Mouse (Mus musculus): ENCODE measurements around the gene Samhd1.

Gene Samhd1

GRCm38 (mm10) chr2:157135529-157136120 lies 560 bp upstream of the Samhd1 start:
- no peak for DNase-seq

- no peak for DNase-seq
Measured at GRCm38 (mm10) chr2:157134479-157134931, 560 bp downstream of the Samhd1 start.

GRCm38 (mm10) chr2:157133769-157134478 lies 1.1 kb downstream of the Samhd1 start:
- no peak for DNase-seq

GRCm38 (mm10) chr2:157132686-157133540 lies 2.2 kb downstream of the Samhd1 start:
- DNase-seq = no peak

- no peak for DNase-seq
Measured at GRCm38 (mm10) chr2:157132086-157132485, 3.0 kb downstream of the Samhd1 start.

GRCm38 (mm10) chr2:157130813-157131514 lies 4.1 kb downstream of the Samhd1 start:
- no peak for DNase-seq

GRCm38 (mm10) chr2:157129601-157130164 lies 5.4 kb downstream of the Samhd1 start:
- DNase-seq = no peak

DNA sequence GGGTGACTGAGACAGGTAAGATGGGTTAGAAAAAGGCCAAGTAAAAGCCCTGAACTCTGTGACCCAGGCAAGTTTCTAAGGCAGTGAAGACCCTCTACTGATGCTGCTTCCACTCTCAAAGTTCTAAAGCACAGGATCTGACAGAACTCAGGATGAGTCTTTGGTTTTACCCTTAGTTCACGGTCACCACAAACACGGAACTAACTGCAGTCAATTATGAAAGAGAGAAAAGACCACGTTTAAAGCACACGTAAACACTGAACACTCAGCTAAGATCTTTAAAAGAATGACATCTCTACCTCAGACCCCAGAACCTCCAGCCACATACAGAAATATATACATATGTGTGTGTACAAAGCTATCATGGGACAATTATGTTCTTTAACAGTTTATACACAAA lies 6.0 kb downstream of the Samhd1 start:
- DNase-seq = no peak

- DNase-seq = no peak
Measured at GRCm38 (mm10) chr2:157128072-157128471, 7.0 kb downstream of the Samhd1 start.

- DNase-seq = no peak
Measured at GRCm38 (mm10) chr2:157127370-157127769, 7.7 kb downstream of the Samhd1 start.

GRCm38 (mm10) chr2:157125246-157125645 lies 9.8 kb downstream of the Samhd1 start:
- no peak for DNase-seq

GRCm38 (mm10) chr2:157121766-157122165 lies 13.3 kb downstream of the Samhd1 start:
- DNase-seq = no peak

- no peak for DNase-seq
Measured at GRCm38 (mm10) chr2:157119075-157119474, 16.0 kb downstream of the Samhd1 start.

DNA sequence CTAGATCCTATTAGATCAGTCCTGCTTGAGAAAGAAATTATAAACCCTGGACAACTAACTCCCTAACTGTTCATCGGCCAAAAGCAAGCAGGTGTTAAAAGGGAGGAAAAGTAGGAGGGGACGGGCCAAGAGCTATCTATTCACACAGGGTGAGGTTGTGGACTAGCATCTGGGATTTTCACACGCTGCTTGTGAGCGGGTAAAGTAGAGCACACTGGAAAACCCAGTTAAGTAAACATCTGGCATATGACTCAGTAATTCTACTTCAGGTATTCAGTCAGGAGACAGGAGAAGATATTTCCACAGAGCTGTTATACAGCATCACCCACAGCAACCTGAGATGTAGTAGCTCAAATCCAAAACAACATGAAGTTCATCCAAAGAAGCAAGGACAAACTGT lies 16.5 kb downstream of the Samhd1 start:
- no peak for DNase-seq

DNA sequence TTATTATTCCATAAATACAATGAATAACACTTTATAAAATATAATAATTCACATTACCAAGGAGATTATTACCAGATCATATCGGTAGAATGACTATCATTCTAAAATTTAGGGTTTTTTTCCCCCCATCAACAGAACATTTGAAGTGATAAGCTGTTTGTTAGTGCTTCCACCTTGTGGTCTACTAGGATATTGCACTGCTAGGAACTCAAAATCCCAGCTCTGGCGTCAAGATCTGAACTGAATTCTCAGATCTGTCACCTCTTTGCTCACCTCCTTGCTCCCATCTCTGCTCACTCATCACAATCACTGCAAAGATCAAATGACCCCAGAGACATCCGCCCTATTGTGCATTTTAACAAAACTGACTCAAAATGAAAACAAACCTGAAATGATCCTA lies 18.1 kb downstream of the Samhd1 start:
- no peak for DNase-seq

DNA sequence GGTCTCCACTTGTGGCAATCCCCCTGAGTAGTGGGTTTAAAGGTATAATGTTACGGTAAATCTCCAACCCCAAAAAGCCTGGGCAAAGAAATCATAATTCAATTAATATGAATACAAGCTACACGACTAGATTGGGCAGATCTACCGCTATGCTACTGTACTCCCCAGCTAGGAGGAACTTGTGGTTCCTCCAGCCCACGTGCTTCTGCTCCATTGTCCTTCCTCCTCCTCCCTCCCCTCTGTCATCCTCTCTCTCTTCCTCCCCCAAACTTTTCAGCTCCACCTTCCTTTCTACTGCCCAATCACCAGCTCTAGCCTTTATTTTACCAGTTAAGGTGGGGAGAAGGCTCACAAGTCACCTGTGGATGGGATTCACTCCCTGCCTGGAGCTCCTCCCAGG lies 26.8 kb downstream of the Samhd1 start:
- no peak for DNase-seq

DNA sequence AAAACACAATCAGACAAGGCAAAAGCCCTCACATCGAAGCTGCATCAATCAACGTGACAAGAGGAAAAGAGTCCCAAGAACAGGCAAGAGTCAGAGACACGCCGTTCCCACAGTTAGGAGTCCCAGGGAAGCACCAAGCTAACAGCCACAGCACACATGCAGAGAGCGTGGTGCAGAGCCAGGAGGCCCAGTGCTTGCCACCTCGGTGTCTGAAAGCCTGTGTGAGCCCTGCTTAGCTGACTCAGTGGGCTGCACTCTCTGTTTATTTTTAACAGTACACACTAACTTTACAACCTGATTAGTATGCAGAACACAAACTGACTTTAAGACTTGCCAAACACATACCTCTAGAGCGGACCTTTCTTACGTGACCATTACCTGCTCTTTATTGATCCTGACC lies 30.6 kb downstream of the Samhd1 start:
- no peak for DNase-seq

DNA sequence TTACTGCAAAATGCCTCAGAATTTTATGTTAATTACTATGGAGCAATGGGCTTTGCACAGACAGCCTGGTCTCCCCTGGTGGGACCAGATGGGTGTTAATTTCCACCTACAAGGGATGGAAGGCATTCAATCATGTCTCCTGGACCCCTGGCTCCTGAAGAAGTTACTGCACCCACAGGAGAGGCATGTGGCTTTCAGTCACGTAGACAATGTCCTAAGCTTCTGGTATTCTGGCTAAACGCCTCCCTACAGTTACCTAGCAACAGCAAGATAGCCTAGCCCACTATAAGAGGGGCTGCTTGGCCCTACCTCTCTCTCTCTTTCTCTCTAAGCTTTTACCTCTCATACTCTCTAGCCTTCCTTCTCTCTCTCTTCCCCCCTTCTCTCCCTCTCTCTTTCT lies 32.8 kb downstream of the Samhd1 start:
- no peak for DNase-seq

DNA sequence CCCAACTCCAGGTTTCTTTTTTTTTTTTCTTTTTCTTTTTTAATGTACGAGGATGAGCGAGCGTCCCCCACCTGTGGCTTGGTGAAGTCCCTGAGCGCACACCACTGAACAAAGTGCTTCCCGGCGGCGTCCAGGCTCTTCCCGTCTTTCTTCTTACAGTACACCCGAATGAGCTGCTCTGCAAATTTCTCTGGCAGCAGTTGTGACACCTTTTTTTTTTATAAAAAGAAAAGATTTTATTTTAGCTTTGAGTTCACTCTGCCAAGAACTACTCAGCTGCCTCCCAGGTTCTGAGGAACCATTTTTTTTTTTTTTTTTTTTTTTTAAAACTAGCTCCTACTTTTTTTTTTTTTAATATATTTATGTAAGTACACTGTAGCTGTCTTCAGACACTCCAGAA lies 33.4 kb downstream of the Samhd1 start:
- peak; percentile 32 for DNase-seq

DNA sequence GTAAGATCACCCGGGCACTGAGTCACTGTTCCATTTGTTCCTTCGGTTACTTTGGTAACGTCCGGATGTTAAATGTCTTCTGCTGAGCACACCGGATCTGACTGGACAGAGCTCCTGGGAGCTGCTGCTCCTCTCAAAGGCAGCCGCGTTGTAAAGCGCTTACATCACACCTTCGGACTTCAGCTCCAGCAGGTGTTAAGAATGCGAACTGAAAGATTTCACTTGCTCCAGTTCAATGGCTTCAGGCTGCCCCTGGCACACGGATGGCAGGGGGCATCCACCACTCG lies 34.8 kb downstream of the Samhd1 start:
- no peak for DNase-seq

GRCm38 (mm10) chr2:157099532-157100318 lies 35.3 kb downstream of the Samhd1 start:
- no peak for DNase-seq
